Mouse (Mus musculus): ENCODE measurements around the gene Gc.

Gc gene

GRCm38 (mm10) chr5:89457554-89458062, at the start of gene Gc:
TSS of gene Gc (minus strand) at chr5:89457898.
- no peak for DNase-seq (ENCODE audit: extremely low spot score, low read depth, low spot score)

GRCm38 (mm10) chr5:89500182-89500581, 42.5 kb upstream of the Gc start:
- DNase-seq (ENCODE audit: extremely low spot score, low read depth, low spot score): no peak

GRCm38 (mm10) chr5:89492560-89492959, 34.9 kb upstream of the Gc start:
- no peak for DNase-seq (ENCODE audit: extremely low spot score, low read depth, low spot score)

GRCm38 (mm10) chr5:89470483-89470882, 12.8 kb upstream of the Gc start:
- no peak for DNase-seq (ENCODE audit: extremely low spot score, low read depth, low spot score)

- no peak for DNase-seq (ENCODE audit: extremely low spot score, low read depth, low spot score)
Observed at GRCm38 (mm10) chr5:89467886-89468285, 10.2 kb upstream of the Gc start.

- no peak for DNase-seq (ENCODE audit: extremely low spot score, low read depth, low spot score)
Observed at GRCm38 (mm10) chr5:89467045-89467444, 9.3 kb upstream of the Gc start.

- no peak for DNase-seq (ENCODE audit: extremely low spot score, low read depth, low spot score)
Observed at GRCm38 (mm10) chr5:89466275-89466674, 8.6 kb upstream of the Gc start.

GRCm38 (mm10) chr5:89461817-89462216, 4.1 kb upstream of the Gc start:
- DNase-seq (ENCODE audit: extremely low spot score, low read depth, low spot score): no peak

GRCm38 (mm10) chr5:89459591-89459990, 1.9 kb upstream of the Gc start:
- no peak for DNase-seq (ENCODE audit: extremely low spot score, low read depth, low spot score)

- DNase-seq (ENCODE audit: extremely low spot score, low read depth, low spot score): no peak
Observed at GRCm38 (mm10) chr5:89458987-89459386, 1.3 kb upstream of the Gc start.

- no peak for DNase-seq (ENCODE audit: extremely low spot score, low read depth, low spot score)
Observed at GRCm38 (mm10) chr5:89455526-89455925, 2.2 kb downstream of the Gc start.

GRCm38 (mm10) chr5:89450798-89451197, 6.9 kb downstream of the Gc start:
- no peak for DNase-seq (ENCODE audit: extremely low spot score, low read depth, low spot score)

GRCm38 (mm10) chr5:89449325-89449724, 8.4 kb downstream of the Gc start:
- DNase-seq (ENCODE audit: extremely low spot score, low read depth, low spot score): no peak

- DNase-seq (ENCODE audit: extremely low spot score, low read depth, low spot score): no peak
Observed at GRCm38 (mm10) chr5:89447978-89448377, 9.7 kb downstream of the Gc start.

- DNase-seq (ENCODE audit: extremely low spot score, low read depth, low spot score): no peak
Observed at GRCm38 (mm10) chr5:89444360-89444759, 13.3 kb downstream of the Gc start.

- no peak for DNase-seq (ENCODE audit: extremely low spot score, low read depth, low spot score)
Observed at GRCm38 (mm10) chr5:89411536-89411935, 46.2 kb downstream of the Gc start.

- DNase-seq (ENCODE audit: extremely low spot score, low read depth, low spot score): no peak
Observed at GRCm38 (mm10) chr5:89407376-89408082, 50.2 kb downstream of the Gc start.

GRCm38 (mm10) chr5:89405132-89405531, 52.6 kb downstream of the Gc start:
- no peak for DNase-seq (ENCODE audit: extremely low spot score, low read depth, low spot score)

- DNase-seq (ENCODE audit: extremely low spot score, low read depth, low spot score): no peak
Observed at GRCm38 (mm10) chr5:89390405-89390804, 67.3 kb downstream of the Gc start.

- DNase-seq (ENCODE audit: extremely low spot score, low read depth, low spot score): no peak
Observed at GRCm38 (mm10) chr5:89384204-89384603, 73.5 kb downstream of the Gc start.

GRCm38 (mm10) chr5:89381340-89381739, 76.4 kb downstream of the Gc start:
- no peak for DNase-seq (ENCODE audit: extremely low spot score, low read depth, low spot score)

- no peak for DNase-seq (ENCODE audit: extremely low spot score, low read depth, low spot score)
Observed at GRCm38 (mm10) chr5:89370140-89370539, 87.6 kb downstream of the Gc start.

Measured in hindlimb bud, embryonic 11.5 days (tissue).